Mouse (Mus musculus) kidney, embryonic 14.5 days (tissue): ENCODE results near the gene 1700016K19Rik. TPM values are rescaled to one million over a fixed set of nuclear protein-coding genes. Genes with fewer than 3 reads are reported as not detected.

Source experiments
- ATAC-seq: fragments of 200-750 bp; cut with Nextera tagmentation; 2 replicates; pipeline ENCODE4 v1.8.0; 2017; ENCODE audit warnings: moderate number of reproducible peaks, mild to moderate bottlenecking, moderate TSS enrichment, moderate library complexity; ENCODE audit not compliant: low FRiP score, low TSS enrichment
- H3K27ac ChIP-seq: fragments of 300-500 bp; sonication (generic); 2 replicates; pipeline ENCODE4 v1.5.1; 2014; ENCODE audit warnings: low read depth, mild to moderate bottlenecking, low read length, moderate library complexity, mixed read lengths
- H3K27me3 ChIP-seq: fragments of 300-500 bp; sonication (generic); 2 replicates; pipeline ENCODE4 v1.6.1; 2014; ENCODE audit warnings: mild to moderate bottlenecking, low read length; ENCODE audit not compliant: control insufficient read depth, insufficient read depth
- H3K36me3 ChIP-seq: fragments of 300-500 bp; sonication (generic); 2 replicates; pipeline ENCODE4 v1.6.1; 2014; ENCODE audit warnings: low read length, mixed read lengths; ENCODE audit not compliant: control insufficient read depth, insufficient read depth
- H3K4me1 ChIP-seq: fragments of 300-500 bp; sonication (generic); 2 replicates; pipeline ENCODE4 v1.6.1; 2014; ENCODE audit warnings: low read length, mixed read lengths; ENCODE audit not compliant: control insufficient read depth, insufficient read depth
- H3K4me2 ChIP-seq: fragments of 300-500 bp; sonication (generic); replicated peaks from 2 replicates; pipeline ENCODE4 v1.6.1; 2014; ENCODE audit warnings: low read depth, mild to moderate bottlenecking, low read length
- H3K4me3 ChIP-seq: fragments of 300-500 bp; sonication (generic); 2 replicates; pipeline ENCODE4 v1.5.1; 2014; ENCODE audit warnings: mild to moderate bottlenecking, low read length
- H3K9ac ChIP-seq: fragments of 300-500 bp; sonication (generic); 2 replicates; pipeline ENCODE4 v1.6.1; 2014; ENCODE audit warnings: low read depth, mild to moderate bottlenecking, low read length, moderate library complexity
- H3K9me3 ChIP-seq: fragments of 300-500 bp; sonication (generic); 2 replicates; pipeline ENCODE4 v1.6.1; 2016; ENCODE audit warnings: low read length; ENCODE audit not compliant: control insufficient read depth
- WGBS: fragments of 180-500 bp; shearing (Covaris S2); extraction: QIAGEN DNeasy Blood & Tissue Kit; methylation state at CpG from one replicate; pipeline ENCODE4 v1.1.7; 2014; 5-methylcytosine and 5-hydroxymethylcytosine counted together
- polyA plus RNA-seq: library from polyadenylated mRNA; unstranded; fragments of >200 nt; fragmentation: Nextera tagmentation; extraction: Ambion mirVana; gene quantifications from 2 replicates; pipeline ENCODE4 v1.2.1, GENCODE M21; 2014

The 1700016K19Rik gene
- polyA plus RNA-seq, 1 experiment from 2014 or later, result 0.31 TPM

GRCm38 (mm10) chr11:75964476-75964730, 35.3 kb upstream of the 1700016K19Rik start:
- Histone ChIP-seq H3K9ac (no peak overlapping the region), H3K9me3 (no peaks in the 10 kb centered on the region), H3K4me1 (peaks cover 34% of the 10 kb centered on the region), H3K4me3 (no peak overlapping the region), H3K4me2 (no peak overlapping the region), H3K36me3 (no peaks in the 10 kb centered on the region), H3K27ac (no peak overlapping the region), H3K27me3 (peaks cover 17% of the 10 kb centered on the region; the same call in 1 of the 2 replicates)
- WGBS, result 66% methylated on average over 4 of the region's 4 CpGs
- ATAC-seq, result no peak

GRCm38 (mm10) chr11:75965674-75966400, 33.9 kb upstream of the 1700016K19Rik start:
- ATAC-seq, result peak; percentile 26; the same call in 1 of the 2 replicates
- H3K36me3 ChIP-seq, result no peaks in the 10 kb centered on the region
- H3K27ac ChIP-seq, result peak overlapping the region; percentile 67; the same call in 1 of the 2 replicates
- H3K4me2 ChIP-seq, result peak overlapping the region; percentile 95
- H3K4me1 ChIP-seq, result peaks cover 34% of the 10 kb centered on the region
- H3K9me3 ChIP-seq, result no peaks in the 10 kb centered on the region
- 6% methylated on average over 28 of the region's 28 CpGs for WGBS
- H3K27me3 ChIP-seq, result peaks cover 17% of the 10 kb centered on the region; the same call in 1 of the 2 replicates
- H3K4me3 ChIP-seq, result peak overlapping the region; percentile 66
- peak overlapping the region; percentile 68; the same call in 1 of the 2 replicates for H3K9ac ChIP-seq

- Histone ChIP-seq H3K27me3 (peaks cover 17% of the 10 kb centered on the region; the same call in 1 of the 2 replicates), H3K27ac (peak overlapping the region; percentile 67; the same call in 1 of the 2 replicates), H3K4me3 (peak overlapping the region; percentile 66), H3K4me2 (peak overlapping the region; percentile 95), H3K9me3 (no peaks in the 10 kb centered on the region), H3K36me3 (no peaks in the 10 kb centered on the region), H3K9ac (peak overlapping the region; percentile 68), H3K4me1 (peaks cover 34% of the 10 kb centered on the region)
- WGBS, result under 1% methylated on average over 84 of the region's 90 CpGs
- peak; percentile 82 for ATAC-seq
Measured at GRCm38 (mm10) chr11:75966401-75967372, 33.0 kb upstream of the 1700016K19Rik start.

GRCm38 (mm10) chr11:75968761-75969160, 31.0 kb upstream of the 1700016K19Rik start:
- H3K27me3 ChIP-seq, result peaks cover 17% of the 10 kb centered on the region; the same call in 1 of the 2 replicates
- ATAC-seq, result no peak
- no peak overlapping the region for H3K9ac ChIP-seq
- no peak overlapping the region for H3K4me2 ChIP-seq
- H3K27ac ChIP-seq, result no peak overlapping the region
- WGBS, result 89% methylated on average over 6 of the region's 6 CpGs
- peaks cover 32% of the 10 kb centered on the region for H3K4me1 ChIP-seq
- no peaks in the 10 kb centered on the region for H3K36me3 ChIP-seq
- no peak overlapping the region for H3K4me3 ChIP-seq
- no peaks in the 10 kb centered on the region for H3K9me3 ChIP-seq

GRCm38 (mm10) chr11:75970629-75971028, 29.1 kb upstream of the 1700016K19Rik start:
- WGBS, result 22% methylated on average over 3 of the region's 3 CpGs
- H3K4me3 ChIP-seq, result no peak overlapping the region
- no peak overlapping the region for H3K4me2 ChIP-seq
- no peaks in the 10 kb centered on the region for H3K36me3 ChIP-seq
- peaks cover 6% of the 10 kb centered on the region; the same call in 1 of the 2 replicates for H3K27me3 ChIP-seq
- no peak for ATAC-seq
- H3K4me1 ChIP-seq, result peaks cover 17% of the 10 kb centered on the region
- H3K9me3 ChIP-seq, result no peaks in the 10 kb centered on the region
- no peak overlapping the region for H3K9ac ChIP-seq
- H3K27ac ChIP-seq, result no peak overlapping the region

- H3K36me3 ChIP-seq, result no peaks in the 10 kb centered on the region
- H3K4me3 ChIP-seq, result no peak overlapping the region
- H3K9ac ChIP-seq, result no peak overlapping the region
- H3K27me3 ChIP-seq, result no peaks in the 10 kb centered on the region
- no peak overlapping the region for H3K4me2 ChIP-seq
- H3K9me3 ChIP-seq, result no peaks in the 10 kb centered on the region
- peaks cover 4% of the 10 kb centered on the region for H3K4me1 ChIP-seq
- no peak overlapping the region for H3K27ac ChIP-seq
- WGBS, result 87% methylated on average over 3 of the region's 3 CpGs
- no peak for ATAC-seq
Measured at GRCm38 (mm10) chr11:75972188-75972587, 27.5 kb upstream of the 1700016K19Rik start.

- no peak for ATAC-seq
- Histone ChIP-seq H3K4me2 (no peak overlapping the region), H3K4me3 (no peak overlapping the region), H3K27me3 (no peaks in the 10 kb centered on the region), H3K27ac (no peak overlapping the region), H3K4me1 (no peaks in the 10 kb centered on the region), H3K9me3 (no peaks in the 10 kb centered on the region), H3K9ac (no peak overlapping the region), H3K36me3 (no peaks in the 10 kb centered on the region)
- WGBS, result 29% methylated on average over 7 of the region's 7 CpGs
Measured at GRCm38 (mm10) chr11:75972916-75973567, 26.7 kb upstream of the 1700016K19Rik start.

- H3K4me3 ChIP-seq, result no peak overlapping the region
- H3K27me3 ChIP-seq, result no peaks in the 10 kb centered on the region
- H3K9me3 ChIP-seq, result no peaks in the 10 kb centered on the region
- H3K36me3 ChIP-seq, result no peaks in the 10 kb centered on the region
- no peak overlapping the region for H3K27ac ChIP-seq
- WGBS, result 97% methylated on average over 1 of the region's 1 CpGs
- no peak overlapping the region for H3K4me2 ChIP-seq
- no peak for ATAC-seq
- H3K4me1 ChIP-seq, result no peaks in the 10 kb centered on the region
- H3K9ac ChIP-seq, result no peak overlapping the region
Measured at GRCm38 (mm10) chr11:75973988-75974387, 25.7 kb upstream of the 1700016K19Rik start.
